Mouse (Mus musculus): ENCODE results near the gene Slc24a1. TPM values are rescaled to one million over a fixed set of nuclear protein-coding genes. Genes with fewer than 3 reads are reported as not detected.
A peak's percentile ranks its signal among the peaks of the same experiment; 100 is the strongest.
"Not testable (repeated sequence)": the region's sequence is repeated elsewhere in the genome, so short reads cannot be mapped to it uniquely, and the experiment has no call there.

Slc24a1 gene
- not detected for total RNA-seq (2021)

DNA sequence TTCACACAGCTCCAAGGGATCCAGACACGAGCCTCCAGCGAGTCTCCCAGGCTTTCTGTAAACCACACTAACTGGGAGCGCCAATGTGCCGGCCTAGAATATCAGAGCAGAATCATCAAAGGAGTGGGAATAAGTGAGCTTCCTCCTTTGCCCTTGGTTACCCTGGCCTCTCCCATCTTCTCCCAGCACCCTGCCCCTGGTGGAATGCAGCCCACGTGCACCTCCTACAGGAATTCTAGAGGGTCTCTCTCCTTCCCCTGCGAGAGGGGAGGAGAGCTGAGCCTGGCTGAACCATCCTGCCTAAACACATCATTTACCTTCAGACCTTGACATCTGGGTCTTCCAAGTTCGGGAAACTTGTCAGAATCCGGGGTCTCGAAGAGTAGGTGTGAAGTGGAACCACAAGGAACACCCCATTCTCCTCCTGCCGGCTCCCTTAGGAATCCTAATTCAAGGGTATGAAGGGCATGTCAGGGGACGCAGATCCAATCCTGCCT lies at the start of gene Slc24a1:
Slc24a1 (minus strand) TSS at position 447 of the 497 bp plus-strand sequence.
- DNase-seq, result no peak

DNA sequence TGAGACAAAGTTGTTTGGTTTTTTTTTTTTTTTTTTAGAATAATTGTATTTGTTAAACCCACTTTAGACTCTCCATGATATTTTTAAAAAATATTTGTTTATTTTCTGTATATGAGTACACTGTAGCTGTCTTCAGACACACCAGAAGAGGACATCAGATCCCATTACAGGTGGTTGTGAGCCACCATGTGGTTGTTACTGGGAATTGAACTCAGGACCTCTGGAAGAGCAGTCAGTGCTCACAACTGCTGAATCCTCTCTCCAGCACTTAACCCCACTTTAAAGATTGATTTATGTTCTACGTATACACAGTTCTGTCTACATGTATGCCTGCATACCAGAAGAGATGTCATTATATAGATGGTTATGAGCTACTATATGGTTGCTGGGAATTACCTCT lies 44.1 kb upstream of the Slc24a1 start:
- not testable (repeated sequence) for DNase-seq

DNA sequence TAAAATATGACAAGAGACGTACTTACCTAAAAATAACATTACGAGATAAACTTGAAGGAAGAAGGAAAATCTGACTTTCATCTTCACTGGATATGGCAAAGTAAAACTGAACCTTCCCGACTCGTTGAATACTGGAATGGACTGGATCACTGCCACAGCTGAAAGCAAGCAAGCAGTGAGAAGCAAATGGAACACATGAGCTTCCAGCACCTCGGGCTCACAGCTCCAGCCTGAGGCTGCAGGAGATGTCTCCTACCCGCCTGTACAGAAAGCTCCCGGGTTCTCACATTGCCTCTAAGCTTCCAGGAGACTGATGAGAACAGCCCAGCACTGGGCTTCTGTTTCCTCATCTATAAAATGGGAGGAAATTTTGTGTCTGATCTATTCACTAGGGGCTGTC lies 38.9 kb upstream of the Slc24a1 start:
- no peak for DNase-seq

DNA sequence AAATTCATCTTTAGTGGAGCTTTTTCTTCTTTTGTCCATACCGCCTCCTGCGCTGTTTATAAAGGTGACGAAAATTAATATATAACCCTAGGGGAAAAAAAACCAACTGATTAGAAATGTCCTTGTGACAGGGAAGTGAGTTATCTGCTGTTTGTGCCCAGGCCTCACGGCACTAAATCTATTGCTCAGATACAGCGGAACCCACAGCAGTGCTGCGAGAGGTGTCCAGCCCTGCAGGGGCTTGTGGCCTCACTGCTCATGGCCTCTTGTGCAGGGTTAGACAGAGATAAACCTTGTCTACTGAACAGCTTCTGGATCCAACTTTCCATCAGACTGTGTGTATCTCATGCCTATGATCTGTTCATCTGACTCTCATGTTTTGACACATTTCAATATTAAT lies 37.0 kb upstream of the Slc24a1 start:
- DNase-seq, result no peak

DNA sequence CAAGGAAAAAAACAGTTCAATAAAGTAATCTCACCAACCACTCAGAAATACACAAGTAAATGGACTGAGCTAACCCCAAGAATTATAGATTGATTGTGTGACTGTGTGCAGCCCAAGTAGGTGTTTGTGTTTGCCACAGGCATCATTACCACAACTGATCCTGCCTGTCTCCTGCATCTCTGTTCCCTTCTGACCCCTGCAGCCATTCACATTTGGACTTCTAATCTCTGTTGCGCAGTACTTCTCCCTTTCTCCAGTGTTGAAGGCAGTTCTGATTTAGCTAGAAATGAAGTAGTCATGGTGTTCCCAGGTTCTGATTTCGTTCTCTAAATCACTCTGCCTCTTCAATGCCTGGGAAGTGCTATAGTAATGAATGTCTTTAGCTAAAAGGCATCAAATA lies 36.2 kb upstream of the Slc24a1 start:
- no peak for DNase-seq

DNA sequence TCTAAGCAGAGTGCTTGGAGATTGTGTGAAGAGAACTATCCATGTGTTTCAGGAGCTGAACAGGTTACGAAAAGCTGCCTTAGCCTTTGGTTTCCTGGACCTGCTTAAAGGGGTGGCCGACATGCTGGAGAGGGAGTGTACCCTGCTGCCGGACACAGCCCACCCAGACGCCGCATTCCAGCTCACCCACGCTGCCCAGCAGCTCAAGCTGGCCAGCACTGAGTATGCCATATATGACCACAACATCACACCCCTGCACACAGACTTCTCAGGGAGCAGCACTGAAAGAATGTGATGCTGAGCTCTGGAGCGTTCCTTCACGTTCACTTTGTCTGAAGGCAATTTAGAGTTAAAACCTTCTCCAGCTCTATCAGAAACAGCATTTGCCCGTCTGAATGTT lies 34.4 kb upstream of the Slc24a1 start:
- no peak for DNase-seq

DNA sequence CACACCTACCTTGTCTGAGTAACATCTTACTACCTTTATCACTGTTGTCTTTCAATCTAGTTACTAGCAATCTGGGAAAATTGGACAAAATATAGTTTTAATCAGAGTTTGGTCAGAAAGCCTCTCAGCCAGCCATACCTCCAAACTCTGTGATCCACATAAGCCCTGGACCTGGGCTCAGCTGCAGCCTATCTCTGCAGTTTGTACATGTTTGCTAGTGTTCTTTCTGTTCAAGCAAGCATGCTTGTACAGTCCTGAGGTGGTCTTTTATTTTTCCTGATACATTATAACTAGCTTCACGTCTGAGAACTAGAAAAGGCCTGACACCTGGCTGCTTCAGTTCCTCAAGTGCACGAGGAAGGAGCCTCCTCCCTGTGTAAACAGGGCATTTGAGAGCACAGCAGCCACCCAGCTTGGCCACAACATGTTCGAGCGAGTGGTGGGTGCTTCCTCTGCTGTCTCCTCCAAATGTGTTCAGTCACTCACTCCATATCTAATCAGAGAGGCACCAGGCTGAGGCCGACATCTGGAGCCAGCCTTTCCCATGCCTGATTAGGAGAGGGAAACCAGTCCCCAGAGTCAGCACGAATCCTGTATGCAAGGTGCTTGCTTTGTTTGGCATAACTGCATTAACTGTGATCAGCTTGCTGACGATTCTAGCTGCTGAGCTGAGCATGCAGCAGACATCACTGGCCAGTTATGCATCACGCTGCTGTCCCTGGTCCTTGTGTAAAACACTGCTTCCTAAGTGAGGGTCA lies 33.8 kb upstream of the Slc24a1 start:
- peak in 1 of 2 experiments; percentile 17 for DNase-seq

DNA sequence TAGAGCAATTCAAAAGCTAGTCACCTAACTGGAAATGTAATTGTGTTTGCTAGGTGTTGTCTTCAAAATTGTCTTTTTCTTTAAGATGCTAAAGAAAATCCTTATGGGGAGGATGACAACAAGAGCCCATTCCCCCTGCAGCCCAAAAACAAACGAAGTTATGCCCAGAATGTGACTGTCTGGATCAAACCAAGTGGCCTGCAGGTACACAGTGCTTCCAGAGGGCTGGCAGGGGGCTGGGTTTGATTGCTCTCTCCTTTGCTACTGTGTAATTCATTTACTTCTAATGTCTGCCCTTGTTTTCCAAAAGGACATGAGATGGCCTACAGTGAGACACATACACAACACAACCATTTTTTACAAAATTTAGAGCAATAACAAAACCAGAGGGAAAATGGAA lies 30.5 kb upstream of the Slc24a1 start:
- DNase-seq, result no peak

DNA sequence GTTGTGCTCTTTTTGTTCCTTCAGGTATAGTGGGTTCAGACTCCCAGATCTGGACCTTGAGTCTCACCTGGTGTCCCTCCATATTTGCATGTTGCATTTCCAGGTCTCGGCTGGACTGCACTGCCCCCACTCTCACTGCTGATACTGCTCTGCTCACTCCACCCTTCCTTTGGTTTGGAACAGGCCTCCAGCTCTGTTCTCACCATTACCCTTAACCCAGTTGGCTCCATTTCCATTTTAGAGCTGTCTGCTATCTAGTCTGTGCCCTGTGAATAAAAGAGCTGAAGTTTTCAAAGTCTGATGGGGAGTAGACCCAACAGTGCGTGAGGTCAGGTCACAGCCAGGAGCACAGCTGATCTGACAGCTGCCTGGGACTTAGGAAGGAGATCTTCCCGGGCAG lies 29.1 kb upstream of the Slc24a1 start:
- DNase-seq, result no peak

DNA sequence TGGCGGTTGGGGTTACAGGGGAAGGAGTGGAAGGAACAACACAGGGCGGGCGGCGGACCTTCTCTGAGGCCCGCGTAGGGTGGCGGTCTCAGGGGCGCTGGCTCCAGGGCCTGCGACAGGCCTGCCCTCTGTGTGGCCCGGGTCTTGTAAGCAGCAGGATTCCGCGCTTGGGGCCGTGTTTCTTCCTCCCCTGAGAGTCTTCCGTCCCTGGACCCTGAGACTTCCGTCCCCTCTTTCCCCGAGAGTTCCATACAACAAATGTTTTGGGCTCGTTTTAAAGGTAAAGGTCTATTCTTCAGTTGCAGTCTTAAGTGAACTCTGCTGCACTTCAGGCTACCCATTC lies 9.5 kb upstream of the Slc24a1 start:
- DNase-seq, result no peak

DNA sequence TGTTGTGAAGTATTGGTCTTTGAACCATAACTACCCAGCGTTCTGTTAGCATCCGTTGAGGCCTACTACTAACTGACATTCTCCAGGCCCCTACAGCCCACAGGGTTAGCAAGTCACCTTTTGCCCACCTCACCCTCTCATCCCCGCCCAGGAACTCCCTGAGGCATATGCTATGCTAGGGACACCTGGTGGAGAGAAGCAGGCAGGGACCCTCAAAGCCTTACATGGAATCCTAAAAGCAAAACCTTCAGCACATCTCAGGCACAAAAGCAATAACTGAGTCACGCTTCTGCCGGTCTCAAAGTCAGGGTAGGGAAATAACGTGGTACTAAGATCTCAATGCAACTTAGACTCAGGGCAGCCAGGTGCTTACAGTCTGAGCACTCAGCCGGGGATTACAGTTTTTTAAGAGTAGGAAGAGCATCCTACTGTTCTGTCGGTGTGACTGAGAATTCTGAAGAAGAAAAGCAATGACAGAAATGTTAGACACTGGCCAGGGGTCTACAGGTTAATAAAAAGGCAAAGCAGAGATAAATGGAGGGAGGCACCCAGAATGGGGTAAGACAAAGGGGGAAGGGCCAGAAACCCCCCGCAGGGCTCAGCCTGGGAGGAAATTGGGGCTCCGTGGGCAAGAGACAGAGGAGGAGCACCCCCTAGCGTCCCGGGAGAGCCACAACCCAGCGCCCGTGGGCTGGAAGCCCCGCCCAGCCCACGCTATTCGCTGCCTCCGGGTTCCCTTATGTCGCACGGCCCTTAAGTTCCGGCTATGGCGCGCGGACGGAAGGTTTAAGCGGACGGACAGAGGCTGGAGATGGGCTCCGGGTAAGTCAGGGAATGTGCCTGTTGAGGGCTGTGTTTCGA lies 8.9 kb upstream of the Slc24a1 start, which contains the start of gene Ints14:
Ints14 (plus strand) TSS at position 789 of the 861 bp plus-strand sequence.
- peak; percentile 95 for DNase-seq

DNA sequence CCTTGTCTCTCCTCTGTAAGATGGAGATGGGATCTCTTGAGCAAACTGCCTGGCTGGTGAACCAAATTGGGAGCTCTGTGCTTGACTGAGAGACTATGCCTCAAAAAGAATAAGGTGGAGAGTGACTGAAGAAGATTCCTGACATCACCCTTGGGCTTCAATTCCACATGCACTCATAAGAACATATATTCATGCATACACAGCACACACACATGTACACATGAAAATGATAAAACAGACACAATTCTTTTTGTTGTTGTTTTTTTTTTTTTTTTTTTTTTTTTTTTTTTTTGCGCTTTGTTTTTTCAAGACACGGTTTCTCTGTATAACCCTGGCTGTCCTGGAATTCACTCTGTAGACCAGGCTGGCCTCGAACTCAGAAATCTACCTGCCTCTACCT lies 5.9 kb upstream of the Slc24a1 start:
- DNase-seq, result no peak

DNA sequence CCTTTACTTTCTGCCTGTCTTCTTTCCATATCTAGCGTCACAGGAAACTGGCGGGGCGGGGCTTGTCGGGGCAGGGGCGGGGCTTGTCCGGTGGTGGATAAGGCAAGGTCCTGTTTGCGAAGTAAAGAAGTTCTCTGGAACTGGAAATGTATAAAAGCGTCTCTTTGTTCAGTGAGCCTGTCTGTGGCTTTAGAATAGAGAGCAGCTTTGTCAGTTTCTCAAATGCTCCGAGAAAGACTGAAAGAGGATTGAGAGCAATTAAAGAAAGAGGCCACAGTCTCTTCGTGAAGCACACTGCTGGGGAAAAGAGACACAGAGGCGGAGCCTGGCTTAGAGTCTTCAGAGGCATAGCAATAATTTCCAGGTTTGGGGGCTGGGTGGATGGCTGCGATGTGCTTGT lies 4.9 kb upstream of the Slc24a1 start:
- DNase-seq, result no peak

DNA sequence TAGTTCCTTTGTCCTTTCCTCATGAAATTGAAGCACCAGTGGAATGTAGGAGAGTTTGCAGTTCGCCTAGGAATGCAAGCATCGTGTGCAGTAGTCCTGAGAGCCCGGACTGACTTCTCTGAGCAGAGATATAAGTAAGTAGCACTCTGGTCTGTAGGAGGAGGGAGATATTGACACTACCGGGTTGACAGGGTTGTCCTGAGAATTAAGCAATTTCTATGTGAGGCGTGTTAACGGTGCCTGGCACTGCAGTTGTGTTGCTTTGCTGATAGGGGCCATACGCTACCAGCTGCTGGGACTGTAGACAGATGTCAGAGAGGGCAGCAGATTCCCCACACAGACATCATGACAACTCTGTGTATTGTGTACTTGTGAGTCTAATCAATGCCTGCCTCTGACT lies 1.8 kb upstream of the Slc24a1 start:
- DNase-seq, result no peak

DNA sequence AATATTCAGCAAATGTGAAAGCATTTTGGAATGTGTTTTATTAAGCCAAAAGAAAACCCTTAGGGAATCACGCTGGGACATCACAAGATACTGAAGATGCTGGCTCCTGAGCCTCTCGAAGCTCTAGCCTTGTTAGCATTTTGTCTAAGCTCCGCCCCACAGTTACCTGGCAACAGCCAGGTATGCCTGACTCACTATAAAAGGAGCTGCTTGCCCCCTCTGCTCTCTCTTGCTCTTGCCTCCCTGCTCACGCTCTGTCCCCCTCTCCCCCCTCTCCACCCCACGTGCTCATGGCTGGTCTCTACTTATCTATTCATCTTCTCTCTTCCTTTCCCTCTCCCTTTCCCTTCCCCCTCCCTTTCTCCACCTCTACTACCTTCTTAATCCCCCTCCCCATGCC lies 648 bp upstream of the Slc24a1 start:
- DNase-seq, result no peak

DNA sequence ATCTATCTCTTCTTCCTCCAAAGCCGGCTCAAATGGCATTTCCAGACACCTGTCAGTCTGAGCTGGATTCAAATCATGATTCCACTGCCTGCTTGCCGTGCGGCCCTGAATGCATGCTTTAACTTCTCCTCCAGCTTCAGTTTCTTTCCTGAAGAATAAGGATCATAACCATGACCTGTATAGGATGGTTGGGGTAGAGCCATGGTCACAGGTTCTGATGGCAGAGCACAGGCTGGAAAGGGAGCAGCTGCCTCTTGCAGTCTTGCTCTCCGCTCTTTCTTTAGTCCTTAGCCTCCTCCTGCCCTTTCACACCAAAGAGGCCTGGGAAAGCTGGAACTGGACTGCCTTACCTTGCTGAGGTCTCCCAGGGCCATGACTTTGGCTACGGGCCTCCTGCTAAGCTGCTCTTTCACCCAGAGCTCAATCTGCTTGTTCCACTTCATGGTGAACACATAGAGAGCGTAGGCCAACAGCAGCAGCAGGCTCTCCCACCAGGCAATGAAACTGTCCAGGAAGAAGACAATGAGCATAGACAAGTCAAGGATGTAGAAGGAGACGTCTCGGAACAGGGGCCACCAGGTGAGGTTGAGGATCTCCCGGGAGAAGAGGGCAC lies 3.8 kb downstream of the Slc24a1 start:
- no peak for DNase-seq

DNA sequence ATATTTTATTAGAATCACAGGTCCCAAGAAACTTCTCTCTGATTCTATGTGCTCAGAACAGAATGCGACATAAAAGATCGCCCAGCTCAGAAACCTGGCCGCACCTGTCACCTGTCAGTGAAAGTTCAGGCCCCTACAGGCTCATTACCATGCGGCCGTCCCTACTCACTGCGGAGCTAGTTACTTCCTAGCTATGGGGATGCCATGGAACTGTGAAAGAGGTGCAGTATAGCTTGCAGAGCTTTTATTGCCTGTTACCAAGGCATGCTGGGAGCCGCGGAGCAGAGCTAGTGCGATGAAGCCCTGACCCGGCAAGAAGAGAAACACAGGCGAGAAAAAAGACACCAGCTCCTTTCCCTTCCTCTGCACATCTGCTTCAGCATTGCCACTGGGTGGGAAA lies 7.4 kb downstream of the Slc24a1 start:
- DNase-seq, result no peak

DNA sequence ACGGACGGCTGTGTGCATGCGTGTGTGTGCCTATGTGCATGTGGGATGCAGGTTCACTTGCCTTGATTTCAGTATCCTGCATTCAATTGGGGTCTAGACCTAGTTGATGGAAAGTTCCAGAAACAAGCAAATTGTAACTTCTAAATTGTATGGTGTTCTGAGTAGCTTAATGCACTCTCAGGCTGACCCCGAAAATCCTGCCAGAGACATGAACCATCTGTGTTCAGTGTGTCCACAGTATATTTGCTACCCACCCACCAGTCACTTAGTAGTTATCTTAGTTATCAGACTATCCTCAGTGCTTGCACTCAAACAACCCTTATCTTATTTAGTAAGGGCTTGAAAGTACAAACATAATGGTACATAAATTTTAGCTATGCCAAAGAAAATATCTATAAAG lies 9.8 kb downstream of the Slc24a1 start:
- no peak for DNase-seq

DNA sequence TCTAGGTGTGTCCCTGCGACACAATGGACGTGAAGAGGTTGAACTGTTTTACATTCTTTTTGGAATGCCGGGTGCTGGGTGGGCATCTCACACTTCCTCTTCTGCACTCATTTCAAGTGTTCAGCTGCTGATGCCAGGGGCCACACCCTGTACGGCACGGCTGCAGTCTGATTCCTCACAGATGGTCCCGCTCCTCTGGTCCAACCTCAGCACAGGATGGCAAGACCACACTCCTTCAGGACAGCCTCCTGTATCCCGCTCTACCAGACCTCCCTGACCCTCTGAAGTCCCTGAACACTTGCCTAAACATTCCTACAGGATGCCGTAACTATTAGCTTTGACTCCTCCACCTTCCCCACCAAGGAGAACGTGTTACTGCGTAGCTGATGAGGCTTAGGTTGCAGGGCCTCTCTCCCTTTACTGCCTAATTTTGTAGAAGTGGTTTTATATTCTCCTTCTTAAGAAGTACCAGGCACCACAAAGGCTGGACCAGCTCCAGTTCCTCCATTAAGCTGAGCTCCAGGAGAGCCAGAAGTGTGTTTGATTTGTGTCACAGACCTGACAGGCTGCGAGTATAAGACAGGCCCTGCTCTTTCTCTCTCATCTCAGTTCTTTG lies 10.6 kb downstream of the Slc24a1 start:
- no peak for DNase-seq

DNA sequence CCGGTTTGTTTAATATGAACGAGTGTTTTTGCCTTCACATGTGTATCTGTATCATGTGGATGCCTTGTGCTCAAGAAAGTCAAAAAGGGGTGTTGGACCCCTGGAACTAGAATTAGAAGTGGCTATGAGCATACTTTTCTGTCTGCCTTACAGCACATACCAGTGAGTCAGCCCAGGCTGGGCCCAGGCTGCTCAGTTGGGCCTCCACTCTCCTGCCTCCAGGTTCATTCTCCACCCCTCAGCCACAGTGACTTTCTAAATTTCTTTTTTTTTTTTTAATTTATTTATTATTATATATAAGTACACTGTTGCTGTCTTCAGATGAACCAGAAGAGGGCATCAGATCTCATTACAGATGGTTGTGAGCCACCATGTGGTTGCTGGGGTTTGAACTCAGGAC lies 11.6 kb downstream of the Slc24a1 start:
- DNase-seq, result no peak

DNA sequence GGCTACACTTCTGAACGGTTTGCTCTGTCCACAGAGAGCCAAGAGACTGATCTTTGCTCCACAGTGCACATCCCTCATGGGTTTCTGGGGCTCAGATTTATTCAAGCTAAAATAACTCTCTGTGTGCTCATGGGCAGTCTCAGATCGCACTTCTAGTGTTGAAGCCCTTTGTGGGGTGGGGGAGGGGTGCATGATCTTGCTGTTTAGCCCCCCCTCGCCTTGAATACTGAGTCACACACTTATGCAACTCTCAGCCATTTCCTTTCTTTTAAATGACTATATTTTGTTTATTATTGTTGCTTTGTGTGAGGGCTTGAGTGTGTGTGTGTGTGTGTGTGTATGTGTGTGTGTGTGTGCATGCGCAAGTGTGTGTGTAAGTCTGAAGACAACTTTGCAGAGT lies 12.1 kb downstream of the Slc24a1 start:
- no peak for DNase-seq

DNA sequence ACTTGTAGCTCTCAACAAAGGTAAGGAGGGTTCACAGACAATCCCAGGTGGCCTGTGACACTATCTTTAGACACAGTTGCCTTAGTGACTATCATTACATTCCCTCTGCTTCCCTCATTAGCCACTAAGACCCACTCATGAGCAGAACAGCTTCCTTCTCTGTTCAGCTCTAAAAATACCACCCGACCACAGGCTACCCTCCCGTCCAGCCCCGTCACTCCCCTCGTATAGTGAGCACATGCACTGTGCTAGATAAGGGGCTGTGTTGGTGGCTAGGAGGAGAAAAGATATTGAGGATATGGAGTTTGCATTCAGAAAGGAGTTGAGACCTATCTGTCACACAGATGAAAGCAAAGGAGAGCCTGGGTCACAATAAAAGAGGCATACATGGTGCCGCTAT lies 12.9 kb downstream of the Slc24a1 start:
- DNase-seq, result no peak

DNA sequence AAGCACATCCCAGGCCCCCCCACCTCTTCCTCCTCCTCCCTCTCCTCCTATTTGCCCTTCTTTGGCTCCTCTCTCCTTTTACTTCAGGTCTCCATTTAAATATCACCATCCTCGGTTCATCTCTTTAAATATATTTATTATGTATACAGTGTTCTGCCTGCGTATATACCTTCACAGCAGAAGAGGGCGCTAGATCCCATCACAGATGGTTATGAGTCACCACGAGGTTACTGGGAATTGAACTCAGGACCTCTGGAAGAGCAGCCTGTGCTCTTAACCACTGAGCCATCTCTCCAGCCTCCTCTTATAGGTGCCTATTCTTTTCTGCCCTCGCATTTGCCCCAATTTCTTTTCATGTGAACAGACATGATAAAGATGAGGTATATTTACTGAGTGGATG lies 13.9 kb downstream of the Slc24a1 start:
- DNase-seq, result no peak
